ENCODE assay signal across 11 mouse cellular contexts in the genomic region with DNA sequence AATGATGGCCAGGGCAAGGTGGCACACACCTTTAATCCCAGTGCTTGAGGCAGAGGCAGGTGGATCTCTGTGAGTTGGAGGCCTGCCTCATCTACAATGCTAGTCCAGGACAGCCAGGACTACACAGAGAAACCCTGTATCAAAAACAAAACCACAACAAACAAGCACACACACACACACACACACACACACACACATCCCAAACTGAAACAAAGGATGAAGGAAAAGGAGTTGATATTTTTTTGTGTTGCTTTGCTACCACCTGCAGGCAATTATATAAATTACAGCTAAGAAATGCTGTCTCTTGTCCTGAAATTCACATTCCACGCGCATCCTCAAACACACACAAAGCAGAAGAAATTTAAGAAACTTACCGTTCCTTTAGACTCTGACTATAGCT. TPM values are rescaled to one million over a fixed set of nuclear protein-coding genes. Genes with fewer than 3 reads are reported as not detected.
DNase-seq lines count a peak whose midpoint lies in the region; ATAC-seq lines count a peak whose summit lies in the region.
"Had no signal": no experiment of that assay in that cellular context is flagged by ENCODE, and none has a peak within 500 bp of the region (broad histone marks: within the 10 kb centered on the region; RNA-seq: fewer than 3 reads in every experiment).

No protein-coding gene starts in this region.

- no peak overlapping the region for H3K4me2 ChIP-seq in neural tube, embryonic 13.5 days
- H3K4me2 ChIP-seq: embryonic facial prominence, embryonic 12.5 days had no signal

- DNase-seq in cerebellum, adult 9-10 months, result peak; percentile 11
- no peak for DNase-seq in cerebellum, postnatal 25 days
- peak; percentile 3 for DNase-seq in kidney, adult 9 months
- DNase-seq in kidney, adult 18-20 months, result no peak
- no peak for DNase-seq in neural tube, embryonic 10.5 days (ENCODE audit: extremely low spot score, low spot score)
- DNase-seq in splenic B cell, adult 2 months (ENCODE audit: low read depth, low spot score), result peak; percentile 3
- no peak for DNase-seq in T-cell, adult 2 months (ENCODE audit: low spot score)
- DNase-seq: adrenal gland, postnatal 14 days; kidney, adult 2 months had no signal

- no peaks in the 10 kb centered on the region; the same call in 1 of the 2 replicates for H3K27me3 ChIP-seq in neural tube, embryonic 13.5 days
- no peaks in the 10 kb centered on the region for H3K27me3 ChIP-seq in splenic B cell, adult 2 months (ENCODE audit: control insufficient read depth, insufficient read depth, low read length, poor library complexity, severe bottlenecking)
- H3K27me3 ChIP-seq: embryonic facial prominence, embryonic 12.5 days had no signal

- no peak overlapping the region for H3K9ac ChIP-seq in neural tube, embryonic 13.5 days
- H3K9ac ChIP-seq: embryonic facial prominence, embryonic 12.5 days had no signal

- peak; percentile 59; the same call in 1 of the 2 replicates for ATAC-seq in neural tube, embryonic 13.5 days (ENCODE audit: low read depth)

- no peaks in the 10 kb centered on the region for H3K4me1 ChIP-seq in neural tube, embryonic 13.5 days (replicated peaks)
- H3K4me1 ChIP-seq: embryonic facial prominence, embryonic 12.5 days had no signal

- H3K27ac ChIP-seq in neural tube, embryonic 13.5 days (replicated peaks), result no peak overlapping the region
- H3K27ac ChIP-seq: embryonic facial prominence, embryonic 12.5 days had no signal

- H3K9me3 ChIP-seq in neural tube, embryonic 13.5 days, result no peaks in the 10 kb centered on the region
- H3K9me3 ChIP-seq: embryonic facial prominence, embryonic 12.5 days had no signal

- peaks cover 11% of the 10 kb centered on the region; the same call in 1 of the 2 replicates for H3K36me3 ChIP-seq in neural tube, embryonic 13.5 days
- H3K36me3 ChIP-seq in splenic B cell, adult 2 months (ENCODE audit: control insufficient read depth, insufficient read depth, low read length, poor library complexity, severe bottlenecking), result no peaks in the 10 kb centered on the region

- H3K4me3 ChIP-seq in neural tube, embryonic 13.5 days, result no peak overlapping the region
- H3K4me3 ChIP-seq: embryonic facial prominence, embryonic 12.5 days had no signal

- WGBS in neural tube, embryonic 13.5 days, result 79% methylated on average over 3 of the region's 3 CpGs

RNA-seq across cellular contexts. Expression of gene Pbdc1, which starts 41.9 kb away (rescaled TPM):
- polyA plus RNA-seq in neural tube, embryonic 13.5 days (2015; fragmentation: Nextera tagmentation; extraction: Ambion mirVana), result 34.3 and 35.2 TPM in 2 replicates

Comparison
In these comparisons a context has a peak if more than half of its experiments do, and no peak if none do; other contexts are left out.
1. DNase-seq: peak in cerebellum, adult 9-10 months (single experiment), kidney, adult 9 months (single experiment) and splenic B cell, adult 2 months (single experiment); none in cerebellum, postnatal 25 days (0 of 2), kidney, adult 18-20 months (single experiment), neural tube, embryonic 10.5 days (single experiment) and T-cell, adult 2 months (single experiment).